Mouse (Mus musculus) ovary, adult 2 months (tissue): ENCODE results near the gene Tmem33. TPM values are rescaled to one million over a fixed set of nuclear protein-coding genes. Genes with fewer than 3 reads are reported as not detected.

ENCODE experiments used
- polyA plus RNA-seq: library from polyadenylated mRNA; depleted of rRNA; stranded (reverse); fragments of >200 nt; gene quantifications from 2 replicates; pipeline ENCODE4 v1.2.3, GENCODE M21; 2012; rRNA removed

Tmem33 gene
- 147 and 168 TPM in 2 replicates for polyA plus RNA-seq

DNA sequence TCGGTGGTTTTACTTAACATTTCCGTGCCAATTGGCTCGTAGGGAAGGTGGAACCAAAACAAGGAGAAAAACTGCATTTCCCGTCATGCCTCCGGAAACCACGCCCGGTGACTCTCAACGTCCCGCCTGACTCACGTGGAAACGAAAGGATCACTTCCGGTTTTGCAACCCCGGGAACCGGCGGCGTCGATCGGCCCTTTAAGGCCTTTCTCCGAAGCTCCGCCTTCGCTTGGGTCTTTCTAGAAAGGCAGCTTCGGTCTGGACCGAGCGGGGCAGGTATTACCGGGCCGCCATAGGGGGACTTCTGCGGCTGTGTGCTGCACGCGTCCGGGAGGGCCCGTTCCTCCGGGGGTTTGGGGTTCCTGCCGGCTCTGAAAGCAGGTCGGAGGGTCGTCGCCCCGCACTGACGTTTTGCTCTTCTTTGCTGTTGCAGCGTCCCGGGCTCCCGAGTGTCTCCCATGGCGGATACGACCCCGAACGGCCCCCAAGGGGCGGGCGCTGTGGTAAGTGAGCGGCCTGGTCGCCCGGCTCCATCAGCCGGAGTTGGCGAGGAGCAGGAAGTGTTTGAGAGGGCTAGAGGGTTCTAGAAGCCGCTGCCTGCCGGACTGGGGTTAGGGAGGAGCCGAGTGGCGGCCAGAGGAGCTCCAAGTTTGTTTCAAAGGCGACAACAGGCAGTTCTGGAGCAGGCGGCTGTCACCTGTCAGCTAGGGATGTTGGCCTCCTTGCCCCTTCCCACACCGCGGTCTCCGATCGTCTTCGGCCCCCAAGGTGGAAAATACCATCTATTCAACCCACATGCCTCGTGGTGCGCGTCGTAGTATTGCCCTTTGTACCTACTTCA is at the start of gene Tmem33:
Gene Tmem33 (plus strand): TSS at position 35 of the 841 bp plus-strand sequence.

GRCm38 (mm10) chr5:67306698-67307521 is 46.5 kb downstream of the Tmem33 start, which contains the start of gene Slc30a9:
Slc30a9 (plus strand) TSS chr5:67306955.

Other genes with a start within 250 kb of the Tmem33 start
- gene Phox2b, start 161.3 kb upstream of the Tmem33 start, polyA plus RNA-seq: not detected in 2 replicates
- 32.3 and 45.6 TPM in 2 replicates for gene Slc30a9, start 46.4 kb downstream of the Tmem33 start, polyA plus RNA-seq
- gene Bend4, start 167.7 kb downstream of the Tmem33 start, polyA plus RNA-seq: 2.7 and 3.5 TPM in 2 replicates